Comparison of ENCODE assay signal across 17 mouse cellular contexts in the genomic region with DNA sequence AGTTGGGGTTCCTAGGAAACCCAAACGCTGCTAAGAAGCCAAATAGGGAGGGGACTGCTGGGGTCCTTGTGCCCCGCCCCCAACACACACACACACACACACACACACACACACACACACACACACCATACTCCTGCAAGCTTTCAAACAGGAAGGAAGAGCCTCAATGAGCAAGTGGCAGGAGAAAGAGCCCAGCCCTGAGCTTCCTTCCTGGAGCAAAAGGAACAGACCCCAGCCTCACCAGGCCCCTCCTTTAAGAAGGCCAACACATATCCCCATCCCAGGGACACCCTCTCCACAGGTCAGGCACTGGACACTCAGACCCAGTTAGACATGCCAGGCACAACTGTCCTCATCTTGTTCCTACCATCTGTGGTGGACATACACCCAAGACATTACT. TPM values are rescaled to one million over a fixed set of nuclear protein-coding genes. Genes with fewer than 3 reads are reported as not detected.
A peak's percentile ranks its signal among the peaks of the same experiment; 100 is the strongest.
DNase-seq lines count a peak whose midpoint lies in the region; ATAC-seq and TF ChIP-seq lines count a peak whose summit lies in the region.
"Had no signal": no experiment of that assay in that cellular context is flagged by ENCODE, and none has a peak within 500 bp of the region (broad histone marks: within the 10 kb centered on the region; RNA-seq: fewer than 3 reads in every experiment).

No protein-coding gene starts in this region.

- no peak overlapping the region for H3K4me2 ChIP-seq in lung, embryonic 16.5 days (ENCODE audit: low read depth, low read length)
- H3K4me2 ChIP-seq: embryonic facial prominence, embryonic 13.5 days; heart, embryonic 11.5 days had no signal

- no peaks in the 10 kb centered on the region for H3K27me3 ChIP-seq in kidney, adult 2 months (replicated peaks; ENCODE audit: control insufficient read depth, insufficient read depth, low read length)
- no peaks in the 10 kb centered on the region for H3K27me3 ChIP-seq in lung, embryonic 16.5 days (ENCODE audit: control insufficient read depth, insufficient read depth, low read depth, low read length)
- H3K27me3 ChIP-seq: embryonic facial prominence, embryonic 13.5 days; neural tube, embryonic 12.5 days had no signal

- H3K4me3 ChIP-seq in kidney, adult 2 months (ENCODE audit: insufficient read depth, low read depth, low read length), result no peak overlapping the region
- H3K4me3 ChIP-seq in lung, embryonic 16.5 days (ENCODE audit: low read length), result no peak overlapping the region
- H3K4me3 ChIP-seq: embryonic facial prominence, embryonic 13.5 days; neural tube, embryonic 12.5 days had no signal

- peak overlapping the region; percentile 62 for H3K27ac ChIP-seq in kidney, adult 2 months (ENCODE audit: insufficient read depth, low read depth, low read length)
- peak overlapping the region; percentile 33; the same call in 1 of the 2 replicates for H3K27ac ChIP-seq in lung, embryonic 16.5 days (ENCODE audit: low read length)
- H3K27ac ChIP-seq: embryonic facial prominence, embryonic 13.5 days; neural tube, embryonic 12.5 days had no signal

- H3K9me3 ChIP-seq in lung, embryonic 16.5 days (ENCODE audit: control insufficient read depth, low read length), result no peaks in the 10 kb centered on the region
- H3K9me3 ChIP-seq: embryonic facial prominence, embryonic 13.5 days; neural tube, embryonic 12.5 days had no signal

- peaks cover 17% of the 10 kb centered on the region for H3K4me1 ChIP-seq in kidney, adult 2 months (ENCODE audit: control insufficient read depth, insufficient read depth, low read length)
- H3K4me1 ChIP-seq in lung, embryonic 16.5 days (replicated peaks; ENCODE audit: control insufficient read depth, insufficient read depth, low read length), result peaks cover 19% of the 10 kb centered on the region

- no peak for TF ChIP-seq POLR2A in kidney, adult 2 months (IDR thresholded peaks at IDR 0.05; ENCODE audit: low read depth, low read length)

- peak; percentile 51 for DNase-seq in kidney, adult 2 months
- DNase-seq in kidney, adult 8-10 months, result no peak
- no peak for DNase-seq in lung, postnatal 14 days
- DNase-seq in kidney, postnatal 36 days, result peak; percentile 50 to 58
- peak; percentile 51 for DNase-seq in lung, postnatal 36 days
- no peak for DNase-seq in spleen, adult 18-20 months
- DNase-seq: adrenal gland, adult 8-10 months; cerebellum, adult 18-20 months; gastrocnemius, postnatal 14 days had no signal

- no peak for TF ChIP-seq CTCF in kidney, adult 2 months (conservative IDR thresholded peaks at IDR 0.05; ENCODE audit: insufficient read depth, insufficient read length, low read depth, low read length)

- 76% methylated on average over 2 of the region's 2 CpGs for WGBS in kidney, adult 2 months
- 55% methylated on average over 2 of the region's 2 CpGs for WGBS in lung, embryonic 16.5 days

- no peaks in the 10 kb centered on the region for H3K36me3 ChIP-seq in kidney, adult 2 months (ENCODE audit: control insufficient read depth, insufficient read depth, low read length)
- H3K36me3 ChIP-seq in lung, embryonic 16.5 days (ENCODE audit: control insufficient read depth, insufficient read depth, low read length), result peaks cover 8% of the 10 kb centered on the region

- no peak overlapping the region for H3K9ac ChIP-seq in lung, embryonic 16.5 days (ENCODE audit: low read length)
- H3K9ac ChIP-seq: embryonic facial prominence, embryonic 13.5 days; neural tube, embryonic 12.5 days had no signal

- ATAC-seq in lung, embryonic 16.5 days (ENCODE audit: low read depth), result no peak

RNA-seq across cellular contexts. Expression of a gene that starts 8.9 kb away (rescaled TPM):
- polyA plus RNA-seq in kidney, adult 2 months (2012; rRNA removed), result 55.0 and 56.1 TPM in 2 replicates
- polyA plus RNA-seq in lung, embryonic 16.5 days (2015; fragmentation: Nextera tagmentation; extraction: Ambion mirVana), result 96.4 and 97.7 TPM in 2 replicates

RNA-seq across cellular contexts. Expression of a gene that starts 17.5 kb away (rescaled TPM):
- 0.56 and 0.64 TPM in 2 replicates for polyA plus RNA-seq in kidney, adult 2 months (2012; rRNA removed)
- polyA plus RNA-seq in lung, embryonic 16.5 days (2015; fragmentation: Nextera tagmentation; extraction: Ambion mirVana), result not detected in 2 replicates
- polyA plus RNA-seq: brain, embryonic 14.5 days; cortical plate, adult 2 months; embryonic facial prominence, embryonic 13.5 days; heart, embryonic 11.5 days; midbrain, embryonic 16.5 days; neural tube, embryonic 12.5 days; thymus, postnatal 0 days had no signal

RNA-seq across cellular contexts. Expression of a gene that starts 25.5 kb away (rescaled TPM):
- polyA plus RNA-seq in kidney, adult 2 months (2012; rRNA removed), result 13.4 and 13.8 TPM in 2 replicates
- polyA plus RNA-seq in lung, embryonic 16.5 days (2015; fragmentation: Nextera tagmentation; extraction: Ambion mirVana), result 16.2 and 17.0 TPM in 2 replicates

RNA-seq across cellular contexts. Expression of a gene that starts 25.5 kb away (rescaled TPM):
- 64.2 and 66.6 TPM in 2 replicates for polyA plus RNA-seq in kidney, adult 2 months (2012; rRNA removed)
- polyA plus RNA-seq in lung, embryonic 16.5 days (2015; fragmentation: Nextera tagmentation; extraction: Ambion mirVana), result 51.1 and 51.6 TPM in 2 replicates

Comparison
In these comparisons a context has a peak if more than half of its experiments do, and no peak if none do; other contexts are left out.
1. DNase-seq: peak in kidney, adult 2 months (single experiment), kidney, postnatal 36 days (2 of 2) and lung, postnatal 36 days (single experiment); none in kidney, adult 8-10 months (0 of 2), lung, postnatal 14 days (single experiment) and spleen, adult 18-20 months (0 of 2).